Mouse (Mus musculus) cortical plate, adult 2 months (tissue): ENCODE measurements around the gene Cntnap2. TPM values are rescaled to one million over a fixed set of nuclear protein-coding genes. Genes with fewer than 3 reads are reported as not detected.

Experiments
- H3K27ac ChIP-seq: fragments of 200-500 bp; 2 replicates; pipeline ENCODE4 v1.5.1; 2012; ENCODE audit warnings: low read length, control low read depth, inconsistent platforms; ENCODE audit not compliant: insufficient read depth
- H3K4me1 ChIP-seq: fragments of 200-500 bp; 2 replicates; pipeline ENCODE4 v1.6.1; 2011; ENCODE audit warnings: low read length; ENCODE audit not compliant: control insufficient read depth, insufficient read depth
- H3K4me3 ChIP-seq: fragments of 200-500 bp; 2 replicates; pipeline ENCODE4 v1.5.1; 2011; ENCODE audit warnings: mild to moderate bottlenecking, low read length, control low read depth; ENCODE audit not compliant: insufficient read depth
- CTCF ChIP-seq: fragments of 200-500 bp; IDR thresholded peaks from 2 replicates; pipeline ENCODE4 v1.5.1; 2011; ENCODE audit warnings: mild to moderate bottlenecking, control low read depth, low read length; ENCODE audit not compliant: insufficient read depth; ENCODE audit errors: extremely low read depth
- POLR2A ChIP-seq: fragments of 200-500 bp; IDR thresholded peaks from 2 replicates; pipeline ENCODE4 v1.6.1; 2011; ENCODE audit warnings: mild to moderate bottlenecking, low read length, control low read depth; ENCODE audit not compliant: insufficient read depth; ENCODE audit errors: extremely low read depth
- polyA plus RNA-seq: library from polyadenylated mRNA; depleted of rRNA; stranded (reverse); fragments of >200 nt; gene quantifications from 2 replicates; pipeline ENCODE4 v1.2.3, GENCODE M21; 2012; rRNA removed

Gene Cntnap2
- polyA plus RNA-seq, result 26.5 and 31.5 TPM in 2 replicates

GRCm38 (mm10) chr6:45059091-45059490 is at the start of gene Cntnap2:
Gene Cntnap2 (plus strand): TSS chr6:45059357.
- H3K27ac ChIP-seq, result peak within 1 kb of the TSS; percentile 84
- no peak for TF ChIP-seq POLR2A
- no peak for TF ChIP-seq CTCF
- no peaks in the 10 kb centered on the region for H3K4me1 ChIP-seq
- peak within 1 kb of the TSS; percentile 91 for H3K4me3 ChIP-seq

- no peaks in the 10 kb centered on the region for H3K4me1 ChIP-seq
- no peak overlapping the region for H3K4me3 ChIP-seq
- TF ChIP-seq CTCF, result peak; percentile 82
- no peak for TF ChIP-seq POLR2A
- no peak overlapping the region for H3K27ac ChIP-seq
These were observed 33.0 kb upstream of the Cntnap2 start for GRCm38 (mm10) chr6:45026011-45026682.

GRCm38 (mm10) chr6:45039454-45039853 is 19.7 kb upstream of the Cntnap2 start:
- Histone ChIP-seq H3K27ac (no peak overlapping the region), H3K4me1 (no peaks in the 10 kb centered on the region), H3K4me3 (no peak overlapping the region)
- TF ChIP-seq POLR2A (no peak), CTCF (no peak)

- no peak for TF ChIP-seq CTCF
- TF ChIP-seq POLR2A, result peak; percentile 90
- peak overlapping the region; percentile 91 for H3K4me3 ChIP-seq
These were observed 657 bp downstream of the Cntnap2 start for GRCm38 (mm10) chr6:45059556-45060471.

GRCm38 (mm10) chr6:45062214-45062997 is 3.2 kb downstream of the Cntnap2 start:
- TF ChIP-seq CTCF (no peak), POLR2A (no peak)
- Histone ChIP-seq H3K4me3 (peak overlapping the region; percentile 36; the same call in 1 of the 2 replicates), H3K27ac (no peak overlapping the region), H3K4me1 (no peaks in the 10 kb centered on the region)

More at GRCm38 (mm10) chr6:45059556-45060471, 657 bp downstream of the Cntnap2 start:
- peak overlapping the region; percentile 84 for H3K27ac ChIP-seq
- no peaks in the 10 kb centered on the region for H3K4me1 ChIP-seq

GRCm38 (mm10) chr6:45088304-45088703 is 29.1 kb downstream of the Cntnap2 start:
- TF ChIP-seq POLR2A (no peak), CTCF (no peak)

GRCm38 (mm10) chr6:45113613-45114012 is 54.5 kb downstream of the Cntnap2 start:
- Histone ChIP-seq H3K4me1 (no peaks in the 10 kb centered on the region), H3K4me3 (no peak overlapping the region), H3K27ac (no peak overlapping the region)
- TF ChIP-seq POLR2A (no peak), CTCF (no peak)

More at GRCm38 (mm10) chr6:45088304-45088703, 29.1 kb downstream of the Cntnap2 start:
- Histone ChIP-seq H3K4me3 (no peak overlapping the region), H3K4me1 (no peaks in the 10 kb centered on the region), H3K27ac (no peak overlapping the region)

- TF ChIP-seq CTCF (no peak), POLR2A (no peak)
- no peak overlapping the region for H3K27ac ChIP-seq
- no peaks in the 10 kb centered on the region for H3K4me1 ChIP-seq
- H3K4me3 ChIP-seq, result no peak overlapping the region
These were observed 85.7 kb downstream of the Cntnap2 start for GRCm38 (mm10) chr6:45144882-45145281.

GRCm38 (mm10) chr6:45205039-45205438 is 145.9 kb downstream of the Cntnap2 start:
- Histone ChIP-seq H3K4me3 (no peak overlapping the region), H3K27ac (no peak overlapping the region), H3K4me1 (no peaks in the 10 kb centered on the region)
- no peak for TF ChIP-seq CTCF
- TF ChIP-seq POLR2A, result no peak
